Mouse (Mus musculus): ENCODE data around the gene Fkbp11.

DNA sequence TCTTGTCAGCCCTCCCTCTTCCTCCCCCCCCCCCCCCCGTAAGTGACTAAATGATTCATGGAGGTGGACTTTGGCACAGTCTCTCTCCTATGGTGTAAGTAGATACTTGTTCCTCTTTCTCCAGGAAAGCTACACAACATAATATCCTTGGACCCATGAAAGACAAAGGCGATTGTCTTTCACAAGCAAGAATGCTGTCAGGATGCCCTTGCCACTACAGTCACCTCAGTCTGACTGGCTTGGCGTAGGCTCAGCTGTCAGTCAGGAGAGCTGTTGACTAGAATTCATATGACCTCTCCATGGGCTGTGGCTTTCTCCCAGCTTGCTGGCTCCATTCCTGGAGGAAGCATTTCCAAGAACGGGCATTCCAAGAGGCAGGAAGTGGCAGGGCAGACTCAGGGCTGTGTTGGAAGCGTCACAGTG, 13.8 kb downstream of the Fkbp11 start:
- TF ChIP-seq CTCF (IDR thresholded peaks at IDR 0.05; ENCODE audit: low read depth, low read length) = no peak
- TF ChIP-seq POLR2A (IDR thresholded peaks at IDR 0.05; ENCODE audit: borderline replicate concordance, low read depth, low read length) = no peak

Data from bone marrow macrophage, adult 2 months (primary cell).